Mouse (Mus musculus): Measurements from ENCODE around the gene Jarid2. TPM values are rescaled to one million over a fixed set of nuclear protein-coding genes. Genes with fewer than 3 reads are reported as not detected.

Gene Jarid2
- polyA plus RNA-seq, 1 experiment from 2014 or later: 28.6 TPM

DNA sequence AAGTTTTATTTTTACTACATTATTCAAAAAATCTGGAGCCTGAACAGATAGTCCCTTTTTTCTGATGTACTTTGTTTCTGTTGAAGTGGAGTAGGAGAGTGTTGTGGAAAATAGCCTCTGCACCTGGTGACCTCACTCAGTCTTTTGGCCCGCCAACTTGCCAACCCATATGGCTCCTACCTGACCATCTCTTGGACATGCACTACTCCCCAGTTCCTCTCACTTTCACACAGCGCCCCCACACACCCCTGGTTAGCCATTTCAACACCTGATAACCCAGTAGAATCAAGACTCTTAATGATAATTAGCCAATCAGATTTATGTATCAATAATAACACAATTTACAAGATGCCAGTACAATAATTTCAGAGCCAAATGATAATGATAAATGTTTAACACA lies 156.9 kb downstream of the Jarid2 start:
- no peak overlapping the region for H3K4me3 ChIP-seq (ENCODE audit: low read length)
- no peak for ATAC-seq
- H3K9ac ChIP-seq (ENCODE audit: low read depth, low read length): no peak overlapping the region
- H3K4me2 ChIP-seq (ENCODE audit: low read length): no peak overlapping the region
- no peaks in the 10 kb centered on the region for H3K27me3 ChIP-seq (replicated peaks; ENCODE audit: control insufficient read depth, insufficient read depth, low read length)
- peaks cover 1% of the 10 kb centered on the region; the same call in 1 of the 2 replicates for H3K4me1 ChIP-seq (ENCODE audit: control insufficient read depth, insufficient read depth, low read depth, low read length)
- no peak overlapping the region for H3K27ac ChIP-seq (ENCODE audit: low read depth, low read length)
- 94% methylated on average over 2 of the region's 2 CpGs for WGBS
- no peaks in the 10 kb centered on the region for H3K9me3 ChIP-seq (ENCODE audit: control insufficient read depth, low read length)
- no peaks in the 10 kb centered on the region for H3K36me3 ChIP-seq (ENCODE audit: control insufficient read depth, insufficient read depth, low read length)

DNA sequence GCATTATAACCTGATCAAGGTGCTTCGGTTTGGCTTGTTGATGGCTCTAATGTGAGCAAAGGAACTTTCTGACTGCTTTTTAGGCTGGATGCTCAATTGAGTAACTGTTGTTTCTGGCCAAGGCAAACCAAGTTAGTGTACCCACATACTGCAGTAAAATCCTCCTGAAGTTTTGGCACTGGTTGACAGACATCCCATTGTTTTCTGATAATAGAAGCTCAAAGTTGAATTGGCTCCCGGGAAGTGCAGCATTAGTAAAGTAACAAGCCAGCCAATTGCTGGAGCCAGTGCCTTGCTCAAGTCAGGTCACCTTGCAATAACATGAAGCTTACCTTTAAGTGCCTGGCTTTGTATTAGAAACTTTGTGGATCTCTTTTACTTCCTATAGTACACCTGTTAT lies 161.3 kb downstream of the Jarid2 start:
- no peaks in the 10 kb centered on the region for H3K9me3 ChIP-seq (ENCODE audit: control insufficient read depth, low read length)
- no peaks in the 10 kb centered on the region for H3K36me3 ChIP-seq (ENCODE audit: control insufficient read depth, insufficient read depth, low read length)
- H3K27ac ChIP-seq (ENCODE audit: low read depth, low read length): no peak overlapping the region
- H3K4me1 ChIP-seq (ENCODE audit: control insufficient read depth, insufficient read depth, low read depth, low read length): peaks cover 4% of the 10 kb centered on the region; the same call in 1 of the 2 replicates
- H3K4me3 ChIP-seq (ENCODE audit: low read length): no peak overlapping the region
- 58% methylated on average over 2 of the region's 2 CpGs for WGBS
- no peak overlapping the region for H3K4me2 ChIP-seq (ENCODE audit: low read length)
- H3K27me3 ChIP-seq (replicated peaks; ENCODE audit: control insufficient read depth, insufficient read depth, low read length): no peaks in the 10 kb centered on the region
- ATAC-seq: no peak
- H3K9ac ChIP-seq (ENCODE audit: low read depth, low read length): no peak overlapping the region

DNA sequence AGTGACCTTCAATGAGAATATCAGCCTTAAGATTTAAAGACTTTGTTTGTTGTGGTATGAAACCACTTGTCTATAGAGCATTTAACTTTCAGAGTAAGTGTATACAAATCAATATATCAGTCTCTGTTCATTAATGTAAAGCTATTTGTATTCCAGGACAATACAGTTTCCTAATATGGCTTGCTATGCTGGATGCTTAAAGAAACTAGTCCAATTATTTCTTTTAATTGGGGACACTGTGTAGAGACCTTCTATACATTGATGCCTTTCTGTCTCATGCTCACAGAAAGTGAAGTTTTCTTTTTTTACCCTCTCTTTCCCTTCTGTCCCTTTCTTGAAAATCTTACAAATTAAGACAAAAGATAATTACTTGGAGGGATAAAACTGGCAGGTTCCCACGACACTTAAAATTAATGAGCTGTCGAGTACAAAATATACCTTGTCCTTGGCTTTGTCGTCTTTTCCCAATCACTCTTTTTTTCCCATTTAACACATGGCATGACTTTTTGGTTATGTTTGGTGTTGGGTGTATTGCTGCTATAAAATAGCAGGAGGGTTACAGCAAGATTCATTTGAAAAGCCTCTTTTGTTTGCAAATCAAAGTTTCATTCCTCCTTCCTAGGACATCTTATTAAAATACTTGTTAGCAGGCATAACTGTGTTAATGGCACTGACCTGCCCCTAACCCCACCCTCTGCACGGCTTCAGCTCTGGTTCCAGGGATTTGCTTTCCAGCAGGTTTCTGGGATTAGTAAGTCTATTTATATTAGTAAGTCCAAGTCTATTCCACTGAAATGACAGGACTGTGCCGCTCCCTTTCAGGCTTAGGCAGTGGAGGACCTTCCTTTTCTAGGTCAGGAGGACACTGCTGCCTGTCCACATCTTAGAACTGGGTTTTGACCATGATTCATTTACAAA lies 162.8 kb downstream of the Jarid2 start:
- no peak overlapping the region for H3K9ac ChIP-seq (ENCODE audit: low read depth, low read length)
- WGBS: 41% methylated on average over 5 of the region's 5 CpGs
- H3K4me2 ChIP-seq (ENCODE audit: low read length): no peak overlapping the region
- no peak overlapping the region for H3K4me3 ChIP-seq (ENCODE audit: low read length)
- H3K36me3 ChIP-seq (ENCODE audit: control insufficient read depth, insufficient read depth, low read length): peaks cover 7% of the 10 kb centered on the region; the same call in 1 of the 2 replicates
- H3K27ac ChIP-seq (ENCODE audit: low read depth, low read length): no peak overlapping the region
- no peaks in the 10 kb centered on the region for H3K27me3 ChIP-seq (replicated peaks; ENCODE audit: control insufficient read depth, insufficient read depth, low read length)
- no peak for ATAC-seq
- no peaks in the 10 kb centered on the region for H3K9me3 ChIP-seq (ENCODE audit: control insufficient read depth, low read length)
- peaks cover 4% of the 10 kb centered on the region; the same call in 1 of the 2 replicates for H3K4me1 ChIP-seq (ENCODE audit: control insufficient read depth, insufficient read depth, low read depth, low read length)

DNA sequence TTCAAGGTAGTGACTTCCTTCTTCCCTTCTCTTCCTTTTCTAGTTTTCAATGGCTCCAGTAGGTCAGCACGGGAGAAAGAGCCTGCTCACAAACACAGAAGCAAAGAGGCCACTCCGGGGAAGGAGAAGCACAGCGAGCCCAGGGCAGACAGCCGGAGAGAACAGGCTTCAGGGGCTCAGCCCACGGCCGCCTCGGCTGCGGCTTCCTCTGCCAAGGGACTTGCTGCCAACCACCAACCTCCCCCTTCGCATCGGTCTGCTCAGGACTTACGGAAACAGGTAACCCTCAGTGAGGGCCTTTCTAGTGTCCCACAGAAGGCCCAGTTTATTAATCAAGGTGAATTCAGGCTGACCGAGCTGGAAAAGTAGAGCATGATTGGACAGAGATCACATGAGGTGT lies 166.9 kb downstream of the Jarid2 start:
- Histone ChIP-seq H3K9me3 (ENCODE audit: control insufficient read depth, low read length) (no peaks in the 10 kb centered on the region), H3K36me3 (ENCODE audit: control insufficient read depth, insufficient read depth, low read length) (peaks cover 20% of the 10 kb centered on the region), H3K4me3 (ENCODE audit: low read length) (no peak overlapping the region), H3K27me3 (replicated peaks; ENCODE audit: control insufficient read depth, insufficient read depth, low read length) (no peaks in the 10 kb centered on the region), H3K27ac (ENCODE audit: low read depth, low read length) (no peak overlapping the region), H3K4me1 (ENCODE audit: control insufficient read depth, insufficient read depth, low read depth, low read length) (peaks cover 3% of the 10 kb centered on the region; the same call in 1 of the 2 replicates), H3K4me2 (ENCODE audit: low read length) (no peak overlapping the region), H3K9ac (ENCODE audit: low read depth, low read length) (no peak overlapping the region)
- WGBS: 91% methylated on average over 12 of the region's 12 CpGs
- ATAC-seq: no peak

DNA sequence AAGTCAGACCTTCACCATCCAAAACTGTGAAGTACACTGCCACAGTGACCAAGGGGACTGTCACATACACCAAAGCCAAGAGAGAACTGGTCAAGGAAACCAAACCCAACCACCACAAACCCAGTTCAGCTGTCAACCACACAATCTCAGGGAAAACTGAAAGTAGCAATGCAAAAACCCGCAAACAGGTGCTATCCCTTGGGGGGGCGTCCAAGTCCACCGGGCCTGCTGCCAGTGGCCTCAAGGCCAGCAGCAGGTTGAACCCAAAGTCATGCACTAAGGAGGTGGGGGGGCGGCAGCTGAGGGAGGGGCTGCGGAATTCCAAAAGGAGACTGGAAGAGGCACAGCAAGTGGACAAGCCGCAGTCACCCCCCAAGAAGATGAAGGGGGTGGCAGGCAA lies 173.0 kb downstream of the Jarid2 start:
- Histone ChIP-seq H3K27ac (ENCODE audit: low read depth, low read length) (no peak overlapping the region), H3K4me2 (ENCODE audit: low read length) (no peak overlapping the region), H3K9me3 (ENCODE audit: control insufficient read depth, low read length) (no peaks in the 10 kb centered on the region), H3K4me3 (ENCODE audit: low read length) (no peak overlapping the region), H3K4me1 (ENCODE audit: control insufficient read depth, insufficient read depth, low read depth, low read length) (no peaks in the 10 kb centered on the region), H3K9ac (ENCODE audit: low read depth, low read length) (no peak overlapping the region), H3K27me3 (replicated peaks; ENCODE audit: control insufficient read depth, insufficient read depth, low read length) (no peaks in the 10 kb centered on the region), H3K36me3 (ENCODE audit: control insufficient read depth, insufficient read depth, low read length) (peaks cover 30% of the 10 kb centered on the region)
- ATAC-seq: no peak
- 90% methylated on average over 6 of the region's 6 CpGs for WGBS

DNA sequence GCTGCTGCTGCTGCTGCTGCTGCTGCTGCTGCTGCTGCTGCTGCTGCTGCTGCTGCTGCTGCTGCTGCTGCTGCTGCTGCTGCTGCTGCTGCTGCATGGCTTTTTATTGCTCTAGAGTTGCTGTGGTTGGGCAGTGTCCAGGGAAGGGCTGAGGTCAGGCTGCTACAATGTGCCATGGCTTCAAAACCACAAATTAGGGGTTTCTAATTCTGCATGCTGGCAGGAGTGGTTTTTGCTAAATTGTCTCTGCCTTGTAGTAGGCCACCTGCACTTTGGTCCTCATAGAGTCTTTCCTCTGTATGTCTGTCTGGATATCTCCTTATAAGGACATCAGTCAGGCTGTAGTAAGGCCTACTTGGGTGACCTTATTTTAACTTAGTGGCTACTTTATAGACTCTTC lies 174.1 kb downstream of the Jarid2 start:
- H3K4me2 ChIP-seq (ENCODE audit: low read length): no peak overlapping the region
- no peak overlapping the region for H3K9ac ChIP-seq (ENCODE audit: low read depth, low read length)
- peaks cover 5% of the 10 kb centered on the region for H3K4me1 ChIP-seq (ENCODE audit: control insufficient read depth, insufficient read depth, low read depth, low read length)
- H3K27ac ChIP-seq (ENCODE audit: low read depth, low read length): no peak overlapping the region
- H3K9me3 ChIP-seq (ENCODE audit: control insufficient read depth, low read length): no peaks in the 10 kb centered on the region
- no peaks in the 10 kb centered on the region for H3K27me3 ChIP-seq (replicated peaks; ENCODE audit: control insufficient read depth, insufficient read depth, low read length)
- peaks cover 23% of the 10 kb centered on the region for H3K36me3 ChIP-seq (ENCODE audit: control insufficient read depth, insufficient read depth, low read length)
- no peak overlapping the region for H3K4me3 ChIP-seq (ENCODE audit: low read length)
- ATAC-seq: no peak

DNA sequence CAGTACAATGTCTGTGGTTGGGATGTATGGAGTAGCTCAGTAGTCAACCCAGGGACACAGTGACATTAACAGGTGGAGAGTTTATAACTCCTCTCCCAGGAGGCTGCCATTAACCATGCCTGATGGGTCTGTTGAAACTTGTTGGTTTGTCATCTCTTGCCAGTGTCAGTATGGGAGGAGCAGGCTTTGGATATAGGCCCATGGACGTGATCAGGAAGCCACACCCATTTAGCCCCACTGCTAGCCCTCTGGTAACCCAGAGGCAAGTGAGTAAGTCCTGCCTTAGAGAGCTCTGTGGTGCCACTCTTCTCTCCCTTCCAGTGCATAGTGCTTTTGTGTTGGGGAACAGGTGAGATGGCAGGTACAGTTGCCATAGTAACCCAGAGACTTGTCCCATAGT lies 175.0 kb downstream of the Jarid2 start:
- Histone ChIP-seq H3K27ac (ENCODE audit: low read depth, low read length) (no peak overlapping the region), H3K27me3 (replicated peaks; ENCODE audit: control insufficient read depth, insufficient read depth, low read length) (no peaks in the 10 kb centered on the region), H3K9me3 (ENCODE audit: control insufficient read depth, low read length) (no peaks in the 10 kb centered on the region), H3K4me1 (ENCODE audit: control insufficient read depth, insufficient read depth, low read depth, low read length) (peaks cover 8% of the 10 kb centered on the region), H3K4me3 (ENCODE audit: low read length) (no peak overlapping the region), H3K4me2 (ENCODE audit: low read length) (no peak overlapping the region), H3K36me3 (ENCODE audit: control insufficient read depth, insufficient read depth, low read length) (peaks cover 22% of the 10 kb centered on the region), H3K9ac (ENCODE audit: low read depth, low read length) (no peak overlapping the region)
- 64% methylated on average over 1 of the region's 1 CpGs for WGBS
- no peak for ATAC-seq

DNA sequence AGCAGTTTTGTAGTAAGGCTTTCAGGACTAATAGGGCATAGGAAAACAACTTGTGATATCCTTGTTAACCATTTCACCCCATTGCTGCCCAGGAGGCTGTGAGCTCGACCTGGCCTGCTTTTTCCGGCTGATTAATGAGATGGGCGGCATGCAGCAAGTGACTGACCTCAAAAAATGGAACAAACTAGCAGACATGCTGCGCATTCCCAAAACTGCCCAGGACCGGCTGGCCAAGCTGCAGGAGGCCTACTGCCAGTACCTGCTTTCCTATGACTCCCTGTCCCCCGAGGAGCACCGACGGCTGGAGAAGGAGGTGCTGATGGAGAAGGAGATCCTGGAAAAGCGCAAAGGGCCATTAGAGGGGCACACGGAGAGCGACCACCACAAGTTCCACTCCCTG lies 176.9 kb downstream of the Jarid2 start:
- Histone ChIP-seq H3K9ac (ENCODE audit: low read depth, low read length) (no peak overlapping the region), H3K36me3 (ENCODE audit: control insufficient read depth, insufficient read depth, low read length) (peaks cover 32% of the 10 kb centered on the region), H3K4me2 (ENCODE audit: low read length) (no peak overlapping the region), H3K4me1 (ENCODE audit: control insufficient read depth, insufficient read depth, low read depth, low read length) (peaks cover 8% of the 10 kb centered on the region), H3K27ac (ENCODE audit: low read depth, low read length) (no peak overlapping the region), H3K4me3 (ENCODE audit: low read length) (no peak overlapping the region), H3K9me3 (ENCODE audit: control insufficient read depth, low read length) (no peaks in the 10 kb centered on the region), H3K27me3 (replicated peaks; ENCODE audit: control insufficient read depth, insufficient read depth, low read length) (no peaks in the 10 kb centered on the region)
- ATAC-seq: no peak
- 85% methylated on average over 11 of the region's 11 CpGs for WGBS

DNA sequence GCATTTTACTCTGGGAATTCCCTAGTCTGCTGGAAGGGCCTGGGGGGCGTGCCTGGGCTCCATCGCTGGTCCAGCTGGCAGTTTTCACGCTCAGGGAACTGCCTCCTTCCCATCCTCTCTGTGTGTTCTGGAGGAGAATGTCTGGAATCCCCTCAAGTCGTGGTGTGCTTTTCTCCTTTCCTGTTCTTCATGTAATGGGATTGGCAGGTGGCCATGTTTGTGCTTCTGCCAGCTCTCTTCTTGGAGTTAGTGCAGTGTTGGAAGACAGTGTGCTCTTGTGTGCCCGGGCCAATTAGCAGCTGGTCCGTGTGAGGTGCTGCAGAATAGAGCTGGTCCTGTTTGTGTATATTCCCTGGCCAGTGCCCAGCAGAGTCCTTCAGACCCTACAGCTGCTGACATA lies 178.4 kb downstream of the Jarid2 start:
- Histone ChIP-seq H3K9ac (ENCODE audit: low read depth, low read length) (no peak overlapping the region), H3K4me3 (ENCODE audit: low read length) (no peak overlapping the region), H3K4me1 (ENCODE audit: control insufficient read depth, insufficient read depth, low read depth, low read length) (peaks cover 17% of the 10 kb centered on the region), H3K27me3 (replicated peaks; ENCODE audit: control insufficient read depth, insufficient read depth, low read length) (no peaks in the 10 kb centered on the region), H3K27ac (ENCODE audit: low read depth, low read length) (peak overlapping the region; percentile 62), H3K4me2 (ENCODE audit: low read length) (no peak overlapping the region), H3K9me3 (ENCODE audit: control insufficient read depth, low read length) (no peaks in the 10 kb centered on the region), H3K36me3 (ENCODE audit: control insufficient read depth, insufficient read depth, low read length) (peaks cover 25% of the 10 kb centered on the region)
- 31% methylated on average over 6 of the region's 6 CpGs for WGBS
- peak; percentile 98 for ATAC-seq
